Mouse (Mus musculus): Measurements from ENCODE around the gene Ccdc191.

DNA sequence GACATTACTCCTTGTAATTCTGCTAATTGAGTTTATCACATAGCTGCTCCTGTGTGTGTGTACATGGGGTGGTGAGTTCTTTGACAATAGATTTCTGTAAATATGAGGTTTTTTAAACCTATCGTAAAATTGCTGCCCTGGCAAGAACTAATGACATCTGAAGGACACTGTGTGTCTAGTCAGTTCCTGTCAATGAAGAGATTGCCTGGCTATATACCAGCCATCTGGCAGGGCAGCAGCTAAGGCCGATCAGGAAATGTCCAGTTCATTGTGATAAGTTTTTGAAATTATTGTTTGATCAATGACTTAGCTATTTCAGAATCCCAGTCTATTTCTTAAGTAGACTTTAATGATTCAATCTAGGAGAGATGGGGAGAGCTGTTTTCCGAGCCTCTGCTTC, 55.8 kb downstream of the Ccdc191 start:
- TF ChIP-seq CTCF (IDR thresholded peaks at IDR 0.05) (no peak), POLR2A (IDR thresholded peaks at IDR 0.05; ENCODE audit: insufficient read depth, low read depth, low read length) (no peak)
